Mouse (Mus musculus): ENCODE results near the gene Abi3bp. TPM values are rescaled to one million over a fixed set of nuclear protein-coding genes. Genes with fewer than 3 reads are reported as not detected.

The Abi3bp gene
- polyA plus RNA-seq, 1 experiment: 3.8 TPM

- TF ChIP-seq CTCF (IDR thresholded peaks at IDR 0.05; ENCODE audit: extremely low read depth, insufficient read depth, low read length) (no peak), POLR2A (IDR thresholded peaks at IDR 0.05; ENCODE audit: extremely low read depth, insufficient read depth, low read length) (no peak)
- Histone ChIP-seq H3K27ac (ENCODE audit: insufficient read depth, low read length) (no peak overlapping the region), H3K4me3 (ENCODE audit: insufficient read depth, low read length) (no peak overlapping the region), H3K4me1 (ENCODE audit: control insufficient read depth, insufficient read depth, low read length) (peaks cover 3% of the 10 kb centered on the region)
Measured at GRCm38 (mm10) chr16:56594866-56595265, 117.2 kb downstream of the Abi3bp start.

- TF ChIP-seq POLR2A (IDR thresholded peaks at IDR 0.05; ENCODE audit: extremely low read depth, insufficient read depth, low read length) (no peak), CTCF (IDR thresholded peaks at IDR 0.05; ENCODE audit: extremely low read depth, insufficient read depth, low read length) (no peak)
- Histone ChIP-seq H3K27ac (ENCODE audit: insufficient read depth, low read length) (no peak overlapping the region), H3K4me1 (ENCODE audit: control insufficient read depth, insufficient read depth, low read length) (peaks cover 3% of the 10 kb centered on the region), H3K4me3 (ENCODE audit: insufficient read depth, low read length) (no peak overlapping the region)
Measured at GRCm38 (mm10) chr16:56598427-56598826, 120.7 kb downstream of the Abi3bp start.

GRCm38 (mm10) chr16:56602394-56602793 lies 124.7 kb downstream of the Abi3bp start:
- H3K4me1 ChIP-seq (ENCODE audit: control insufficient read depth, insufficient read depth, low read length): no peaks in the 10 kb centered on the region
- no peak overlapping the region for H3K27ac ChIP-seq (ENCODE audit: insufficient read depth, low read length)
- H3K4me3 ChIP-seq (ENCODE audit: insufficient read depth, low read length): no peak overlapping the region
- TF ChIP-seq CTCF (IDR thresholded peaks at IDR 0.05; ENCODE audit: extremely low read depth, insufficient read depth, low read length) (no peak), POLR2A (IDR thresholded peaks at IDR 0.05; ENCODE audit: extremely low read depth, insufficient read depth, low read length) (no peak)

- H3K27ac ChIP-seq (ENCODE audit: insufficient read depth, low read length): no peak overlapping the region
- H3K4me3 ChIP-seq (ENCODE audit: insufficient read depth, low read length): no peak overlapping the region
- H3K4me1 ChIP-seq (ENCODE audit: control insufficient read depth, insufficient read depth, low read length): no peaks in the 10 kb centered on the region
- TF ChIP-seq POLR2A (IDR thresholded peaks at IDR 0.05; ENCODE audit: extremely low read depth, insufficient read depth, low read length): no peak
Measured at GRCm38 (mm10) chr16:56610572-56610971, 132.9 kb downstream of the Abi3bp start.

- Histone ChIP-seq H3K4me1 (ENCODE audit: control insufficient read depth, insufficient read depth, low read length) (no peaks in the 10 kb centered on the region), H3K4me3 (ENCODE audit: insufficient read depth, low read length) (no peak overlapping the region)
- TF ChIP-seq POLR2A (IDR thresholded peaks at IDR 0.05; ENCODE audit: extremely low read depth, insufficient read depth, low read length): no peak
- TF ChIP-seq CTCF (IDR thresholded peaks at IDR 0.05; ENCODE audit: extremely low read depth, insufficient read depth, low read length): no peak
Measured at GRCm38 (mm10) chr16:56611096-56611867, 133.6 kb downstream of the Abi3bp start.

GRCm38 (mm10) chr16:56638544-56638943 lies 160.9 kb downstream of the Abi3bp start:
- TF ChIP-seq POLR2A (IDR thresholded peaks at IDR 0.05; ENCODE audit: extremely low read depth, insufficient read depth, low read length) (no peak), CTCF (IDR thresholded peaks at IDR 0.05; ENCODE audit: extremely low read depth, insufficient read depth, low read length) (no peak)
- no peaks in the 10 kb centered on the region for H3K4me1 ChIP-seq (ENCODE audit: control insufficient read depth, insufficient read depth, low read length)
- H3K27ac ChIP-seq (ENCODE audit: insufficient read depth, low read length): no peak overlapping the region
- H3K4me3 ChIP-seq (ENCODE audit: insufficient read depth, low read length): no peak overlapping the region

More at GRCm38 (mm10) chr16:56611096-56611867, 133.6 kb downstream of the Abi3bp start:
- no peak overlapping the region for H3K27ac ChIP-seq (ENCODE audit: insufficient read depth, low read length)

- TF ChIP-seq POLR2A (IDR thresholded peaks at IDR 0.05; ENCODE audit: extremely low read depth, insufficient read depth, low read length) (no peak), CTCF (IDR thresholded peaks at IDR 0.05; ENCODE audit: extremely low read depth, insufficient read depth, low read length) (no peak)
- Histone ChIP-seq H3K4me3 (ENCODE audit: insufficient read depth, low read length) (no peak overlapping the region), H3K4me1 (ENCODE audit: control insufficient read depth, insufficient read depth, low read length) (no peaks in the 10 kb centered on the region), H3K27ac (ENCODE audit: insufficient read depth, low read length) (no peak overlapping the region)
Measured at GRCm38 (mm10) chr16:56645251-56645650, 167.6 kb downstream of the Abi3bp start.

- no peak for TF ChIP-seq CTCF (IDR thresholded peaks at IDR 0.05; ENCODE audit: extremely low read depth, insufficient read depth, low read length)
- no peak for TF ChIP-seq POLR2A (IDR thresholded peaks at IDR 0.05; ENCODE audit: extremely low read depth, insufficient read depth, low read length)
- no peaks in the 10 kb centered on the region for H3K4me1 ChIP-seq (ENCODE audit: control insufficient read depth, insufficient read depth, low read length)
- no peak overlapping the region for H3K4me3 ChIP-seq (ENCODE audit: insufficient read depth, low read length)
- no peak overlapping the region for H3K27ac ChIP-seq (ENCODE audit: insufficient read depth, low read length)
Measured at GRCm38 (mm10) chr16:56646382-56647172, 168.9 kb downstream of the Abi3bp start.

GRCm38 (mm10) chr16:56655193-56655910 lies 177.7 kb downstream of the Abi3bp start:
- no peaks in the 10 kb centered on the region for H3K4me1 ChIP-seq (ENCODE audit: control insufficient read depth, insufficient read depth, low read length)
- H3K27ac ChIP-seq (ENCODE audit: insufficient read depth, low read length): no peak overlapping the region
- H3K4me3 ChIP-seq (ENCODE audit: insufficient read depth, low read length): no peak overlapping the region
- TF ChIP-seq CTCF (IDR thresholded peaks at IDR 0.05; ENCODE audit: extremely low read depth, insufficient read depth, low read length) (no peak), POLR2A (IDR thresholded peaks at IDR 0.05; ENCODE audit: extremely low read depth, insufficient read depth, low read length) (no peak)
